Mouse (Mus musculus) cerebellum, adult 2 months (tissue): ENCODE results near the gene Fam171a2. TPM values are rescaled to one million over a fixed set of nuclear protein-coding genes. Genes with fewer than 3 reads are reported as not detected.

ENCODE experiments used
- DNase-seq, 2 experiments: peaks; one replicate each; pipeline ENCODE4 v3.0.0; 2021
- H3K27ac ChIP-seq: fragments of 200-500 bp; 2 replicates; pipeline ENCODE4 v1.5.1; 2012; ENCODE audit warnings: low read length, control low read depth, inconsistent platforms; ENCODE audit not compliant: insufficient read depth
- H3K27me3 ChIP-seq: fragments of 200-500 bp; 2 replicates; pipeline ENCODE4 v1.6.1; 2012; ENCODE audit warnings: inconsistent platforms, mild to moderate bottlenecking, low read length, moderate library complexity; ENCODE audit not compliant: control insufficient read depth, insufficient read depth
- H3K4me1 ChIP-seq: fragments of 200-500 bp; 2 replicates; pipeline ENCODE4 v1.6.1; 2011; ENCODE audit warnings: low read length; ENCODE audit not compliant: control insufficient read depth, insufficient read depth
- H3K4me3 ChIP-seq: fragments of 200-500 bp; replicated peaks from 2 replicates; pipeline ENCODE3; 2011; ENCODE audit warnings: mild to moderate bottlenecking, low read depth, low read length, control low read depth; ENCODE audit not compliant: insufficient read depth
- CTCF ChIP-seq: fragments of 200-500 bp; IDR thresholded peaks from 2 replicates; pipeline ENCODE4 v1.5.1; 2011; ENCODE audit warnings: low read depth, mild to moderate bottlenecking, control low read depth, low read length, moderate library complexity, borderline replicate concordance; ENCODE audit not compliant: insufficient read depth
- POLR2A ChIP-seq: fragments of 200-500 bp; IDR thresholded peaks from 2 replicates; pipeline ENCODE4 v1.6.1; 2011; ENCODE audit warnings: low read length, control low read depth, borderline replicate concordance; ENCODE audit not compliant: insufficient read depth
- WGBS: fragments of 180-500 bp; shearing (Covaris S2); methylation state at CpG from one replicate; pipeline ENCODE4 v1.1.7; 2018; 5-methylcytosine and 5-hydroxymethylcytosine counted together
- polyA plus RNA-seq: library from polyadenylated mRNA; depleted of rRNA; stranded (reverse); fragments of >200 nt; gene quantifications from 2 replicates; pipeline ENCODE4 v1.2.3, GENCODE M21; 2012

The Fam171a2 gene
- polyA plus RNA-seq, 1 experiment, result 57.8 TPM

DNA sequence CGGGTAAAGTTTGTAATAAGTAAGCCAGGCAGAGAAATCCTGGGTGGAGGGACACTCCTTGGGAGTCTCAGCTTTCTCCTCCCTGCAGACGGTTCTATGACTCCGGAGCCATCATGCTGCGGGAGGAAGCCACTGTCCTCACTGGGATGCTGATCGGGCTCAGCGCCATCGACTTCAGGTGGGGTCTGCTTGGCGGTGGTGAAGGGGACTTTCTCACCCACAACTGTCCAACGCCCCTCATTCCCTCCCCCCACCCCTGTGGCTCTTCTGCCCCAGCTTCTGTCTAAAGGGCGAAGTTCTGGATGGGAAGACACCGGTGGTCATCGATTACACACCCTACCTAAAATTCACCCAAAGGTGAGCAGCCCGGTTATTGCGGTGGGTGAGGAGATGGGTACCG, 48.4 kb downstream of the Fam171a2 start:
- Histone ChIP-seq H3K4me1 (peaks cover 34% of the 10 kb centered on the region), H3K4me3 (no peak overlapping the region), H3K27ac (no peak overlapping the region), H3K27me3 (no peaks in the 10 kb centered on the region)
- peak in 1 of 2 experiments; percentile 30 for DNase-seq
- TF ChIP-seq POLR2A, result no peak
- TF ChIP-seq CTCF, result no peak
- WGBS, result 29% methylated on average over 15 of the region's 15 CpGs

GRCm38 (mm10) chr11:102398007-102398825, 49.3 kb downstream of the Fam171a2 start:
- Histone ChIP-seq H3K4me1 (peaks cover 34% of the 10 kb centered on the region), H3K27me3 (no peaks in the 10 kb centered on the region), H3K27ac (peak overlapping the region; percentile 42), H3K4me3 (peak overlapping the region; percentile 1)
- TF ChIP-seq POLR2A (peak; percentile 20; the same call in 1 of the 2 replicates), CTCF (no peak)
- 29% methylated on average over 20 of the region's 20 CpGs for WGBS
- peak; percentile 66 to 86 for DNase-seq

- Histone ChIP-seq H3K4me1 (peaks cover 28% of the 10 kb centered on the region), H3K4me3 (peak overlapping the region; percentile 84), H3K27ac (peak overlapping the region; percentile 64), H3K27me3 (no peaks in the 10 kb centered on the region)
- 10% methylated on average over 7 of the region's 7 CpGs for WGBS
- DNase-seq, result peak in 1 of 2 experiments; percentile 44
- TF ChIP-seq POLR2A (no peak), CTCF (no peak)
These were observed 50.8 kb downstream of the Fam171a2 start for GRCm38 (mm10) chr11:102396671-102397141.

DNA sequence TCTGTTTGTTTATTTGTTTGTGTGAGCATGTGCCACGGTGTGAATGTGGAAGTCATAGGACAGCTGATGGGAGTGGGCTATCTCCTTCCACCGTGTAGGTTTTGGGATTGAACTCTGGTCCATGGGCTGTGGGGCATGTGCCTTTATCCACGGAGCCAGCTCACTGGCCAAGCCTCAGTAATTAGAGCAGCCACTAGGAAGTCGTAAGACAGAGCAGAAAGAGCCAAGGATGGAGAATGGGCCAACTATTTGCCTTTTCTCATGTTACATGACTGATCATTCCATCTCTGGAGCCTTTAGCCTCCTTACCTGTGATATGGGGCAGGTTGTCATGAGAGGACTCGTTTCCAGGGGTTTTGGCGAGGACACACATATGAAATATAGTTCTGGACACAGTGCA, 51.2 kb downstream of the Fam171a2 start:
- peak; percentile 52 to 56 for DNase-seq
- WGBS, result 9% methylated on average over 6 of the region's 6 CpGs
- Histone ChIP-seq H3K27ac (peak overlapping the region; percentile 64), H3K4me3 (peak overlapping the region; percentile 84), H3K4me1 (peaks cover 27% of the 10 kb centered on the region), H3K27me3 (no peaks in the 10 kb centered on the region)
- TF ChIP-seq POLR2A, result no peak
- no peak for TF ChIP-seq CTCF

- H3K4me1 ChIP-seq, result peaks cover 27% of the 10 kb centered on the region
- peak overlapping the region; percentile 84 for H3K4me3 ChIP-seq
- H3K27me3 ChIP-seq, result no peaks in the 10 kb centered on the region
- 4% methylated on average over 5 of the region's 5 CpGs for WGBS
- peak overlapping the region; percentile 72 for H3K27ac ChIP-seq
- TF ChIP-seq POLR2A (no peak), CTCF (no peak)
- peak; percentile 56 to 61 for DNase-seq
These were observed 52.2 kb downstream of the Fam171a2 start for GRCm38 (mm10) chr11:102395250-102395649.

- Histone ChIP-seq H3K4me1 (peaks cover 26% of the 10 kb centered on the region), H3K4me3 (peak overlapping the region; percentile 84), H3K27me3 (no peaks in the 10 kb centered on the region), H3K27ac (peak overlapping the region; percentile 72)
- WGBS, result 8% methylated on average over 9 of the region's 9 CpGs
- no peak for TF ChIP-seq CTCF
- TF ChIP-seq POLR2A, result no peak
- DNase-seq, result peak; percentile 70 to 76
These were observed 52.9 kb downstream of the Fam171a2 start for GRCm38 (mm10) chr11:102394421-102395124.

- peak; percentile 72 for DNase-seq
- 2% methylated on average over 17 of the region's 17 CpGs for WGBS
- TF ChIP-seq CTCF (no peak), POLR2A (peak; percentile 25; the same call in 1 of the 2 replicates)
- Histone ChIP-seq H3K4me1 (peaks cover 19% of the 10 kb centered on the region), H3K27ac (peak overlapping the region; percentile 72), H3K4me3 (peak overlapping the region; percentile 84), H3K27me3 (no peaks in the 10 kb centered on the region)
These were observed 53.6 kb downstream of the Fam171a2 start for GRCm38 (mm10) chr11:102393719-102394420.
